Comparison of ENCODE assay signal across 1 mouse cellular context in the genomic region with DNA sequence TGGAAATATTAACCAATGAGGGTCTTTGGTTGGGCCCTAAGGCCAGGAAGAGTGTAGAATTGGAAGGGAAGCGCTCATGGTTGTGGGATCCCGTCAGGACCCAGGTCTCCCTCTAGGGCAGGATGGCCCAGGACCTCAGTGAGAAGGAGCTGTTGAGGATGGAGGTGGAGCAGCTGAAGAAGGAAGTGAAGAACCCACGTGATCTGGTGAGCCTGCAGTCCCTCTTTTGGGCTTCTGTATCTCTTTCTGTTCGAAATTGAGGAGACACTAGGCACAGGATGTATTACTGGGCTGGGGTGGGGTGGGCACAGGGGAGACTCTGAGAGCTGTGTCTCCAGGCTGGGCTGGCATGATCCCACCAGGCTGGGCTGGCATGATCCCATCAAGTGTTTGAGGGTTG.
A peak's percentile ranks its signal among the peaks of the same experiment; 100 is the strongest.
TF ChIP-seq lines count a peak whose summit lies in the region.

No protein-coding gene starts in this region.

TF ChIP-seq in MEL, 35 proteins besides CTCF, POLR2A, EP300 and RAD21 (continued from another document):
- TF ChIP-seq MAFK (IDR thresholded peaks at IDR 0.05; ENCODE audit: borderline replicate concordance, low read depth, low read length) (no peak), USF1 (IDR thresholded peaks at IDR 0.05; ENCODE audit: low read depth, low read length) (peak; percentile 86), ZC3H11A (IDR thresholded peaks at IDR 0.05; ENCODE audit: low read depth, low read length) (no peak)
